Mouse (Mus musculus) kidney, embryonic 15.5 days (tissue): ENCODE results near the gene Cs. TPM values are rescaled to one million over a fixed set of nuclear protein-coding genes. Genes with fewer than 3 reads are reported as not detected.
"Not testable (repeated sequence)": the region's sequence is repeated elsewhere in the genome, so short reads cannot be mapped to it uniquely, and the experiment has no call there.

ENCODE experiments used
- ATAC-seq: fragments of 200-750 bp; cut with Nextera tagmentation; replicated peaks from 2 replicates; pipeline ENCODE4 v1.8.0; 2017; ENCODE audit warnings: moderate TSS enrichment; ENCODE audit not compliant: low FRiP score
- H3K27ac ChIP-seq: fragments of 300-500 bp; sonication (generic); 2 replicates; pipeline ENCODE4 v1.5.1; 2015; ENCODE audit warnings: mild to moderate bottlenecking, inconsistent platforms
- H3K27me3 ChIP-seq: fragments of 300-500 bp; sonication (generic); 2 replicates; pipeline ENCODE4 v1.6.1; 2015; ENCODE audit warnings: inconsistent platforms
- H3K36me3 ChIP-seq: fragments of 300-500 bp; sonication (generic); 2 replicates; pipeline ENCODE4 v1.6.1; 2015; ENCODE audit warnings: inconsistent platforms
- H3K4me1 ChIP-seq: fragments of 300-500 bp; sonication (generic); 2 replicates; pipeline ENCODE4 v1.6.1; 2015; ENCODE audit warnings: inconsistent platforms
- H3K4me2 ChIP-seq: fragments of 300-500 bp; sonication (generic); 2 replicates; pipeline ENCODE4 v1.6.1; 2015; ENCODE audit warnings: moderate library complexity, mild to moderate bottlenecking, inconsistent platforms
- H3K4me3 ChIP-seq: fragments of 300-500 bp; sonication (generic); replicated peaks from 2 replicates; pipeline ENCODE4 v1.5.1; 2015; ENCODE audit warnings: mild to moderate bottlenecking, inconsistent platforms
- H3K9ac ChIP-seq: fragments of 300-500 bp; sonication (generic); 2 replicates; pipeline ENCODE4 v1.6.1; 2015; ENCODE audit warnings: mild to moderate bottlenecking, inconsistent platforms
- H3K9me3 ChIP-seq: fragments of 300-500 bp; sonication (generic); replicated peaks from 2 replicates; pipeline ENCODE4 v1.6.1; 2016; ENCODE audit warnings: inconsistent platforms
- WGBS: fragments of 180-500 bp; shearing (Covaris S2); methylation state at CpG from one replicate; pipeline ENCODE4 v1.1.7; 2015; ENCODE audit warnings: mixed read lengths; 5-methylcytosine and 5-hydroxymethylcytosine counted together
- polyA plus RNA-seq: library from polyadenylated mRNA; unstranded; fragments of >200 nt; fragmentation: Nextera tagmentation; extraction: Ambion mirVana; gene quantifications from 2 replicates; pipeline ENCODE4 v1.2.1, GENCODE M21; 2015

Cs gene
- 200 and 214 TPM in 2 replicates for polyA plus RNA-seq

GRCm38 (mm10) chr10:128337306-128338181 is at the start of gene Cs:
Gene Cs, plus strand, starts transcription at chr10:128337734.
- Histone ChIP-seq H3K4me2 (peak within 1 kb of the TSS; percentile 77), H3K27ac (peak within 1 kb of the TSS; percentile 96), H3K4me1 (peaks cover 35% of the 10 kb centered on the region), H3K4me3 (peak within 1 kb of the TSS; percentile 72), H3K36me3 (peaks cover 11% of the 10 kb centered on the region), H3K27me3 (no peaks in the 10 kb centered on the region), H3K9ac (peak within 1 kb of the TSS; percentile 66), H3K9me3 (no peaks in the 10 kb centered on the region)
- ATAC-seq, result peak; percentile 98
- WGBS, result under 1% methylated on average over 61 of the region's 61 CpGs

GRCm38 (mm10) chr10:128290594-128290993 is 46.9 kb upstream of the Cs start:
- not testable (repeated sequence) for H3K9ac ChIP-seq, H3K27me3 ChIP-seq, H3K4me2 ChIP-seq, H3K27ac ChIP-seq, ATAC-seq, H3K4me1 ChIP-seq, H3K4me3 ChIP-seq, H3K9me3 ChIP-seq
- 75% methylated on average over 1 of the region's 1 CpGs for WGBS
- H3K36me3 ChIP-seq, result peaks cover 46% of the 10 kb centered on the region

GRCm38 (mm10) chr10:128296370-128297090 is 41.0 kb upstream of the Cs start:
- H3K9ac ChIP-seq, result no peak overlapping the region
- 80% methylated on average over 13 of the region's 13 CpGs for WGBS
- ATAC-seq, result no peak
- H3K9me3 ChIP-seq, result no peaks in the 10 kb centered on the region
- no peak overlapping the region for H3K4me2 ChIP-seq
- peaks cover 5% of the 10 kb centered on the region for H3K4me1 ChIP-seq
- no peak overlapping the region for H3K27ac ChIP-seq
- no peaks in the 10 kb centered on the region for H3K27me3 ChIP-seq
- H3K36me3 ChIP-seq, result peaks cover 14% of the 10 kb centered on the region
- H3K4me3 ChIP-seq, result no peak overlapping the region

DNA sequence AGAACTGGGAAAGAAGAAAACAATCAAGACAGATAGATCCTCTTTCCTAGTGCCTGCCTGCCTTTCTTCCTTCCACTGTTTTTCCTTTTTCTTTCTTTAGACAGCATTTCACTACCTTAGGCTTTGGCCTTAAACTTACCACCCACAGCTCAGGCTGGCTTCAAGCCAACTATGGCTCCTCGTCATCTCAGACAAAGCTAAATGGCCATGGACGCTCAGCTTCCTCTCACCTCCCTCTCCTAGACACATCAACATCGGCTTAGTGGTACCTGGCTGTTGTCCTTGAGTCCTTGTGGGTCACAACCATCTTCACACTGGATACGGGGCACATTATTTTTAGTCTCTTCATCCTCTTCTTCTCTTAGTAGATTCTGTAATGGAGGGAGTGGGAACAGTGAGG is 40.3 kb upstream of the Cs start:
- no peak for ATAC-seq
- peaks cover 6% of the 10 kb centered on the region for H3K4me1 ChIP-seq
- no peak overlapping the region for H3K4me2 ChIP-seq
- H3K9ac ChIP-seq, result no peak overlapping the region
- H3K27me3 ChIP-seq, result no peaks in the 10 kb centered on the region
- peaks cover 7% of the 10 kb centered on the region for H3K36me3 ChIP-seq
- no peak overlapping the region for H3K27ac ChIP-seq
- no peaks in the 10 kb centered on the region for H3K9me3 ChIP-seq
- 83% methylated on average over 4 of the region's 4 CpGs for WGBS
- no peak overlapping the region for H3K4me3 ChIP-seq

GRCm38 (mm10) chr10:128297622-128298021 is 39.9 kb upstream of the Cs start:
- no peak overlapping the region for H3K9ac ChIP-seq
- no peak; the same call in 1 of the 2 replicates for ATAC-seq
- peaks cover 10% of the 10 kb centered on the region for H3K4me1 ChIP-seq

GRCm38 (mm10) chr10:128298243-128298642 is 39.3 kb upstream of the Cs start:
- no peak overlapping the region for H3K27ac ChIP-seq
- H3K9me3 ChIP-seq, result no peaks in the 10 kb centered on the region
- H3K27me3 ChIP-seq, result no peaks in the 10 kb centered on the region
- H3K4me3 ChIP-seq, result no peak overlapping the region
- no peaks in the 10 kb centered on the region for H3K36me3 ChIP-seq
- H3K4me1 ChIP-seq, result peaks cover 10% of the 10 kb centered on the region
- H3K9ac ChIP-seq, result no peak overlapping the region
- ATAC-seq, result no peak
- WGBS, result 71% methylated on average over 6 of the region's 6 CpGs
- no peak overlapping the region for H3K4me2 ChIP-seq

More at GRCm38 (mm10) chr10:128297622-128298021, 39.9 kb upstream of the Cs start:
- no peak overlapping the region for H3K4me2 ChIP-seq
- H3K27me3 ChIP-seq, result no peaks in the 10 kb centered on the region
- H3K36me3 ChIP-seq, result 0 out of 2 replicates have a peak, but pooled peaks cover 3% of the 10 kb centered on the region
- no peak overlapping the region for H3K27ac ChIP-seq
- no peak overlapping the region for H3K4me3 ChIP-seq
- 74% methylated on average over 11 of the region's 11 CpGs for WGBS
- no peaks in the 10 kb centered on the region for H3K9me3 ChIP-seq

DNA sequence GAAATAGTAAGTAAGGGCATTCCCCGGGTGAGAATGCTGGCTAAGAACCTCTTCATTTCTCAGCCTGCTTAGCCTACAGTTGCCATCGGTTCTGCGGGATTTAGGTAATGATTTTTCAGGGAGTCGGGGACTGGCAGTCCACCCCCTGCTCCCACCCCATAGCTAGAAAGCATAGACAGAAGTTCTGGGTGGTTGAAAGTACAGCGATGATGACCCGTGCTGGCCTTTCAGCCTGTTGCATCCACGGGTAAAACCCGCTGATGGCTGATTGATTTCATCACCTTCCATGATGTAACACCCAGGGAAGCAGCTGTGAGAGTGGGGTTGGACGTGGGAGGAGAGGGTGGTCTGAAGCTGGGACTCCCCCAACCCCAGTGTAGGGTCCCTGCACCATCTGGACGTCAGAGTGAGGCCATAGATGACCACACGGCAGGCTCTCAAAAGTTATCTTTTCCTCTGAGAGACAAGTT is 38.8 kb upstream of the Cs start, which contains the start of gene Il23a:
TSS of gene Il23a (minus strand) at position 51 of the 470 bp plus-strand sequence.
- H3K4me2 ChIP-seq, result no peak within 1 kb of the TSS
- H3K9ac ChIP-seq, result no peak within 1 kb of the TSS
- no peak for ATAC-seq
- H3K27me3 ChIP-seq, result no peaks in the 10 kb centered on the region
- H3K4me1 ChIP-seq, result peaks cover 12% of the 10 kb centered on the region
- H3K27ac ChIP-seq, result no peak within 1 kb of the TSS
- 76% methylated on average over 11 of the region's 11 CpGs for WGBS
- no peaks in the 10 kb centered on the region for H3K36me3 ChIP-seq
- H3K4me3 ChIP-seq, result no peak within 1 kb of the TSS
- no peaks in the 10 kb centered on the region for H3K9me3 ChIP-seq

DNA sequence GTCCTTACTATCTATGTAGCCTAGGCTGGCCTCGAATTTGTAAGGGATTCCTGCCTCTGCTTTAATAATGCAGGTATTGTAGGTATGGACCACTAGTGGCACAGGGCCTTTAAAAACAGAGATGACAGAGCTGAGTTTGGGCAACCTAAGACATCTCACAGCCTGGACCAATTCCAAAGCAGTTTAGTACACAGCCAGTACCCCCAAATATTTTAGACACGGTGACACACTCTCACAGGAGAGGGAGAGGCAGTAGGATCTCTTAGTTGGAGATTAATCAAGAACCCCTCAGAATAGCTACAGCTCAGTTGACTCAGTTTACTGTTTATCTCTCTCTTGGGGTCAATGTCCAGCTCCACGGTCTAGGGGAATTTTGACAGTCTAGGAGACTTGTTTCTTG is 35.2 kb upstream of the Cs start:
- 43% methylated on average over 3 of the region's 3 CpGs for WGBS
- no peak for ATAC-seq
- peak overlapping the region; percentile 50 for H3K4me3 ChIP-seq

GRCm38 (mm10) chr10:128302785-128303125 is 34.8 kb upstream of the Cs start:
- Histone ChIP-seq H3K4me1 (peaks cover 20% of the 10 kb centered on the region), H3K4me3 (peak overlapping the region; percentile 50), H3K27ac (peak overlapping the region; percentile 98), H3K36me3 (peaks cover 20% of the 10 kb centered on the region), H3K27me3 (no peaks in the 10 kb centered on the region), H3K9me3 (no peaks in the 10 kb centered on the region), H3K9ac (peak overlapping the region; percentile 57), H3K4me2 (peak overlapping the region; percentile 81)
- under 1% methylated on average over 9 of the region's 9 CpGs for WGBS
- ATAC-seq, result peak; percentile 47

More for the DNA sequence above, 35.2 kb upstream of the Cs start:
- H3K36me3 ChIP-seq, result peaks cover 20% of the 10 kb centered on the region
- H3K9me3 ChIP-seq, result no peaks in the 10 kb centered on the region
- peaks cover 23% of the 10 kb centered on the region for H3K4me1 ChIP-seq
- H3K9ac ChIP-seq, result peak overlapping the region; percentile 57
- peak overlapping the region; percentile 81 for H3K4me2 ChIP-seq
- no peaks in the 10 kb centered on the region for H3K27me3 ChIP-seq
- peak overlapping the region; percentile 98 for H3K27ac ChIP-seq

DNA sequence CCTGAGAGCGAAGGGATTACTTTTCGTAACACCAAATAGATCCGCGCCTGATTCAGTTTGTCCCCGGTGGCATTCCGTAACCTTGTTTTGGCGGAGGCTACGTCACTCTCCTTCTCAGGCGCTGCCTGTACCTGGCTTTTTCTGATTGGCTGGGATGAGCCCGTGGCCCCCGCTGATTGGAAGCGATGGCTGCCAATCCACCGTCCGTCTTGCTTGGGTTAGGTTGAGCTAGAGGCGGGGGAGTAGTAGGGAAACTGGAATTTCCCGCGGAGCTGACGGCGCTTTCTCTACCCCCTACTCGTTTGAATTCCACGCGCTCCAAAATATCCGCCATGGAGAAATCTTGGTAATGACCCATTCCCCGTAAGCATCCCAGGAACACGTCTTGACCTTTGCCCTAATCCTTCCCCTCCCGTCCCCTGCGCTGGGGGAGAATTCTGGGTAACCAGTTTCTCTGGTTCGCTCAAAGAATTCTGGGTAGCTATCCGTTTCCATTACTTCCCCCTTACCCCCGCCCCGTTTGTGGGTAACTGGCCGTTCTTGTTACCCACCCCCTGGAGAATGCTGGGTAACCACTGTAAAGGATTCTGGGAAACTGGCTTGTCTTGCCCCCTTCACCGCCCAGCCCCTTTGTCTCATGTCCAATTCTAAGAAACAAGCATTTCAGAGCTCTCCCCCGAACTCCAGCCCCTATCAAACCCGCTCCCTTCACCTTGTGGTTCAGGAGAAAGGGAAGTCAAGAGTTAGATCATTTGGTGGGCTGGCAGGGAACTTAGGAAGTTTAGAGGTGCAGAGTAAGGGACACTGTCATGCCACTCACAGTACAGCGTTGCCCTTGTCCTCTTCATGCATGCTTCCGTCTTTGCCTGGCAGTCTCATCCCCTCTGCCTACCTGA is 34.2 kb upstream of the Cs start, which contains the start of gene Pan2:
TSS of gene Pan2 (plus strand) at position 210 of the 896 bp plus-strand sequence.
- Histone ChIP-seq H3K27ac (peak within 1 kb of the TSS; percentile 98), H3K4me2 (peak within 1 kb of the TSS; percentile 81), H3K27me3 (no peaks in the 10 kb centered on the region), H3K9me3 (no peaks in the 10 kb centered on the region), H3K36me3 (peaks cover 26% of the 10 kb centered on the region), H3K4me3 (peak within 1 kb of the TSS; percentile 50), H3K9ac (peak within 1 kb of the TSS; percentile 57), H3K4me1 (peaks cover 19% of the 10 kb centered on the region)
- WGBS, result 2% methylated on average over 37 of the region's 37 CpGs
- ATAC-seq, result peak; percentile 99

- H3K4me3 ChIP-seq, result no peak overlapping the region
- H3K27me3 ChIP-seq, result no peaks in the 10 kb centered on the region
- H3K9me3 ChIP-seq, result no peaks in the 10 kb centered on the region
- peaks cover 89% of the 10 kb centered on the region for H3K36me3 ChIP-seq
- ATAC-seq, result no peak
- H3K27ac ChIP-seq, result no peak overlapping the region
- H3K4me2 ChIP-seq, result no peak overlapping the region
- peaks cover 3% of the 10 kb centered on the region for H3K4me1 ChIP-seq
- 83% methylated on average over 7 of the region's 7 CpGs for WGBS
- H3K9ac ChIP-seq, result no peak overlapping the region
These were observed 27.9 kb upstream of the Cs start for GRCm38 (mm10) chr10:128309654-128310053.
